Mouse (Mus musculus) lung, adult 2 months (tissue): ENCODE data around the gene Tst. TPM values are rescaled to one million over a fixed set of nuclear protein-coding genes. Genes with fewer than 3 reads are reported as not detected.

ENCODE experiments used
- DNase-seq: peaks from one replicate; pipeline ENCODE4 v3.0.0; 2022
- H3K4me1 ChIP-seq: fragments of 200-500 bp; 2 replicates; pipeline ENCODE4 v1.6.1; 2011; ENCODE audit warnings: low read length; ENCODE audit not compliant: control insufficient read depth, insufficient read depth
- H3K4me3 ChIP-seq: fragments of 200-500 bp; replicated peaks from 2 replicates; pipeline ENCODE3; 2011; ENCODE audit warnings: low read depth, mild to moderate bottlenecking, control low read depth, low read length; ENCODE audit errors: extremely low read depth
- CTCF ChIP-seq: fragments of 200-500 bp; IDR thresholded peaks from 2 replicates; pipeline ENCODE4 v1.5.1; 2011; ENCODE audit warnings: mild to moderate bottlenecking, low read length, control low read depth; ENCODE audit not compliant: insufficient read depth
- WGBS: fragments of 180-500 bp; shearing (Covaris S2); methylation state at CpG from one replicate; pipeline ENCODE4 v1.1.7; 2018; 5-methylcytosine and 5-hydroxymethylcytosine counted together
- polyA plus RNA-seq: library from polyadenylated mRNA; depleted of rRNA; stranded (reverse); fragments of >200 nt; gene quantifications from 2 replicates; pipeline ENCODE4 v1.2.3, GENCODE M21; 2012; rRNA removed

Gene Tst
- polyA plus RNA-seq, 1 experiment = 122 TPM

GRCm38 (mm10) chr15:78351586-78352165 lies 54.0 kb downstream of the Tst start:
- no peak for TF ChIP-seq CTCF
- 31% methylated on average over 3 of the region's 3 CpGs for WGBS
- no peak for DNase-seq
- peaks cover 3% of the 10 kb centered on the region; the same call in 1 of the 2 replicates for H3K4me1 ChIP-seq
- no peak overlapping the region for H3K4me3 ChIP-seq

Other genes with a start within 250 kb of the Tst start
- 42.1 and 52.9 TPM in 2 replicates for gene Ift27, start 231.8 kb downstream of the Tst start, polyA plus RNA-seq
- gene Pvalb, start 199.5 kb downstream of the Tst start, polyA plus RNA-seq = 6.2 TPM in 1 of 2 replicates, not detected in the other
- 18.9 and 23.0 TPM in 2 replicates for gene Ncf4, start 161.1 kb downstream of the Tst start, polyA plus RNA-seq
- 8.4 and 9.5 TPM in 2 replicates for gene Csf2rb2, start 100.2 kb downstream of the Tst start, polyA plus RNA-seq
- 27.2 and 27.4 TPM in 2 replicates for gene Csf2rb, start 80.2 kb downstream of the Tst start, polyA plus RNA-seq
- gene Tex33, start 10.0 kb downstream of the Tst start, polyA plus RNA-seq = not detected in 2 replicates
- 136 and 145 TPM in 2 replicates for gene Mpst, start 509 bp upstream of the Tst start, polyA plus RNA-seq
- gene Kctd17, start 22.7 kb upstream of the Tst start, polyA plus RNA-seq = 114 and 128 TPM in 2 replicates
- gene Tmprss6, start 62.7 kb upstream of the Tst start, polyA plus RNA-seq = 0.33 and 1.2 TPM in 2 replicates
- gene Il2rb, start 89.4 kb upstream of the Tst start, polyA plus RNA-seq = 11.0 and 12.8 TPM in 2 replicates
- gene C1qtnf6, start 125.5 kb upstream of the Tst start, polyA plus RNA-seq = 22.9 and 23.0 TPM in 2 replicates
- 0.02 and 0.03 TPM in 2 replicates for gene Sstr3, start 138.8 kb upstream of the Tst start, polyA plus RNA-seq
- 145 and 187 TPM in 2 replicates for gene Rac2, start 166.9 kb upstream of the Tst start, polyA plus RNA-seq
- 42.8 and 45.5 TPM in 2 replicates for gene Cyth4, start 191.1 kb upstream of the Tst start, polyA plus RNA-seq